Mouse (Mus musculus) G1E (cell line): ENCODE data around the gene Sfxn5. TPM values are rescaled to one million over a fixed set of nuclear protein-coding genes. Genes with fewer than 3 reads are reported as not detected.

Experiments used
- ATAC-seq: 2 replicates; pipeline ENCODE4 v1.8.0; 2016; ENCODE audit warnings: mild to moderate bottlenecking; ENCODE audit not compliant: insufficient number of reproducible peaks, poor library complexity, low FRiP score, severe bottlenecking; ENCODE audit errors: extremely low read depth
- DNase-seq: peaks from one replicate; pipeline ENCODE4 v3.0.0; 2012; ENCODE audit warnings: low spot score
- H3K27me3 ChIP-seq: 2 replicates; pipeline ENCODE4 v1.6.1; 2012; ENCODE audit warnings: mild to moderate bottlenecking, low read length, inconsistent platforms; ENCODE audit not compliant: insufficient read depth
- H3K36me3 ChIP-seq: replicated peaks from 2 replicates; pipeline ENCODE3; 2012; ENCODE audit warnings: mild to moderate bottlenecking, inconsistent platforms
- H3K4me1 ChIP-seq: 2 replicates; pipeline ENCODE4 v1.6.1; 2012; ENCODE audit warnings: low read depth, low read length, inconsistent platforms, mixed read lengths; ENCODE audit not compliant: insufficient read depth
- H3K4me3 ChIP-seq: 2 replicates; pipeline ENCODE4 v1.5.1; 2012; ENCODE audit warnings: low read depth, mild to moderate bottlenecking, inconsistent platforms, low read length, moderate library complexity, mixed read lengths
- H3K9me3 ChIP-seq: replicated peaks from 2 replicates; pipeline ENCODE4 v1.6.1; 2012; ENCODE audit warnings: inconsistent platforms
- CTCF ChIP-seq: IDR thresholded peaks from 2 replicates; pipeline ENCODE4 v1.5.1; 2012; ENCODE audit warnings: low read depth, low read length, inconsistent platforms, mixed read lengths
- GATA1 ChIP-seq: IDR thresholded peaks from 2 replicates; pipeline ENCODE4 v1.6.1; 2012; ENCODE audit warnings: borderline replicate concordance, low read length, inconsistent platforms, mixed read lengths
- GATA2 ChIP-seq: IDR thresholded peaks from 2 replicates; pipeline ENCODE4 v1.6.1; 2012; ENCODE audit warnings: low read depth, low read length, inconsistent platforms, borderline replicate concordance
- POLR2AphosphoS5 ChIP-seq: IDR thresholded peaks from 2 replicates; pipeline ENCODE4 v1.6.1; 2012; ENCODE audit warnings: low read depth, low read length, inconsistent platforms; ENCODE audit not compliant: insufficient replicate concordance
- TAL1 ChIP-seq: conservative IDR thresholded peaks from 2 replicates; pipeline ENCODE4 v1.6.1; 2012; ENCODE audit warnings: low read depth, low read length, inconsistent platforms, mixed read lengths
- polyA plus RNA-seq: library from polyadenylated mRNA; stranded (reverse); fragments of >175 nt; gene quantifications from 2 replicates; pipeline ENCODE4 v1.2.3, GENCODE M21; 2012
- total RNA-seq, 2 experiments: library from RNA; stranded (forward) in 1 of 2; stranded (reverse) in 1 of 2; fragments of 200-1000 nt in 1 of 2; fragments of >200 nt in 1 of 2; fragmentation: Nextera tagmentation in 1 of 2; gene quantifications; 2 replicates each; pipeline ENCODE4 v1.2.3; 2014 to 2017

Gene Sfxn5
- total and polyA plus RNA-seq, 3 experiments: 0.04 to 0.38 TPM; not detected in 1

GRCm38 (mm10) chr6:85227520-85227919, 105.7 kb downstream of the Sfxn5 start:
- Histone ChIP-seq H3K36me3 (no peaks in the 10 kb centered on the region), H3K4me3 (no peak overlapping the region), H3K4me1 (no peaks in the 10 kb centered on the region), H3K9me3 (no peaks in the 10 kb centered on the region), H3K27me3 (peaks cover 9% of the 10 kb centered on the region)
- ATAC-seq (no peak), DNase-seq (no peak)
- TF ChIP-seq POLR2AphosphoS5: no peak
- TF ChIP-seq TAL1: no peak
- no peak for TF ChIP-seq GATA1
- no peak for TF ChIP-seq GATA2
- TF ChIP-seq CTCF: no peak

DNA sequence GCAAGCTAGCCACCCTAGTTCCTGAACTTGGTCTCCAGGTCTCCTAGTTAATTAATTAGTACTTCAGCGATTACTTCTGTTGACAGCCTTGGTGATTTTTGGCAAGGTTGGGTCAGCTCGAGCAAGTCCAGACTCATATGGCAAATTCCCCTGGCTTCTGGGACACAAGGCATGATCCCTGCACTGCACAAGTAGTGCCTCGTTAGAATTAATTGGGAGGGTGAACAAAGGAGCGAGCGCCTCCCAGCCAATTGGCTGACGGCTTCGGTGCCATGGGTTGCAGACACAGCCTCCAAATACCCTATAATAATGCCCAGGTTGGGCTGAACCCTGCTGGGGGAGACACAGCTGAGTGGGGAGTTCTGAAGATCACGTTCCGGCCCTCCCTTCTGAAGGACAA, 106.7 kb downstream of the Sfxn5 start:
- no peak overlapping the region for H3K4me3 ChIP-seq
- no peaks in the 10 kb centered on the region for H3K4me1 ChIP-seq
- no peaks in the 10 kb centered on the region for H3K36me3 ChIP-seq
- no peak for TF ChIP-seq GATA1
- no peak for TF ChIP-seq GATA2
- TF ChIP-seq CTCF: no peak
- TF ChIP-seq TAL1: no peak
- no peak for TF ChIP-seq POLR2AphosphoS5
- ATAC-seq: no peak
- no peak for DNase-seq
- H3K27me3 ChIP-seq: peaks cover 10% of the 10 kb centered on the region
- H3K9me3 ChIP-seq: no peaks in the 10 kb centered on the region

- no peak for ATAC-seq
- Histone ChIP-seq H3K9me3 (no peaks in the 10 kb centered on the region), H3K4me1 (no peaks in the 10 kb centered on the region), H3K36me3 (no peaks in the 10 kb centered on the region), H3K27me3 (peaks cover 14% of the 10 kb centered on the region; the same call in 1 of the 2 replicates), H3K4me3 (no peak overlapping the region)
- no peak for TF ChIP-seq POLR2AphosphoS5
- TF ChIP-seq CTCF: no peak
- TF ChIP-seq TAL1: no peak
- no peak for TF ChIP-seq GATA1
- no peak for TF ChIP-seq GATA2
- DNase-seq: no peak
These were observed 108.8 kb downstream of the Sfxn5 start for GRCm38 (mm10) chr6:85224442-85224891.

DNA sequence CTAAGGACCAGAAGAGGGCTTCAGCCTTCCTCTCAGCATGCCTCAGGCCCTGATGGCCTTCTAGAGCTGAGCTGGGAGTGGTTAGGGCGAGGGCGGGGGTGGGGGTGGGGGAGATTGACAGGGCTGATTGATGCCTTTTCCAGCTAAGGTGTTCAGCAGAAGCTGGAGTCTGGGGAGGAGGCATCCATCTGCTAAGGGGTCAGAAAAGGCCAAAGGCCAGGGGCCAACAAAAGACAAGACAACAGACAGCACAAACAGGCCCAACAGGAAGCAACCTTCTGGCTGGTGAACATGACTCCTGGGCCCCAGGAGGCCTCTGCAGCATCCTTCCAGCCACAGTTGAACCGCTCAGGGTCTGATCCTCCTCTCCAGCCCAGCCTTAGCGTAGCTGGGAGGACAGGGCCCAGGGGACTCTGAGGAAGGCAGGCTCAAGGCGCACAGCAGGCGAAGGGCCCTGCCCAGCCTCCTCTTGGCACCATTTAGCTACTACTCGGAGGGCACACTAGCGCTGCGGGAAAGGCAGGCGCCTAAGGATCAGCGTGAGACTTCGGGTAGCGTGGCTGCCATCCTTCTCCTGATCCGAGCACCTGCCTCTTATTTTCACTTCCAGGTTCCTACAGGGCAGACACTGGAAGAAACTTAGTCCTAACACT, 109.6 kb downstream of the Sfxn5 start:
- no peaks in the 10 kb centered on the region for H3K4me1 ChIP-seq
- TF ChIP-seq GATA1: no peak
- TF ChIP-seq GATA2: no peak
- TF ChIP-seq TAL1: no peak
- no peak for TF ChIP-seq CTCF
- TF ChIP-seq POLR2AphosphoS5: no peak

DNA sequence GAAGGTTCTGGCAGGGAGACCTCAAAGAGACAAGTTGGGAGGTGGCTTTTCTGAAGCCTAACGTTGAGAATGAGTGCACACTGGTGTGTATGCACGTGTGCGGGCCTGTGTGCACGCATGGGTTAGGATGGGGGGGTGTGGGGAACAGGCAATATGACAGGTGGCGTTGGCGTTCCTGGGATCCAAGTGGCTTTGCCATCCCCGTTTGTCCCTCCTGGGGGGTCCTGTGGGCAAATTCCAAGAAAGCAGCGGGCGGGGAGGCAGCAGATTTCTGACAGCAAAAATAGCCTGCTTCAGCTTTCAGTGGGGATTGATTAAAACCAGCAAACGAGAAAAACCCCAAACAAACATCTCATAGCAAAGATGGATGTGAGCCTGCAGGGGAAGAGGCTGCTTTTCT, 110.7 kb downstream of the Sfxn5 start:
- TF ChIP-seq GATA1 (no peak), POLR2AphosphoS5 (no peak), GATA2 (no peak), CTCF (no peak), TAL1 (no peak)
- no peak overlapping the region for H3K4me3 ChIP-seq
- no peaks in the 10 kb centered on the region for H3K9me3 ChIP-seq
- no peak for DNase-seq
- no peak for ATAC-seq
- H3K27me3 ChIP-seq: peaks cover 18% of the 10 kb centered on the region
- no peaks in the 10 kb centered on the region for H3K36me3 ChIP-seq
- H3K4me1 ChIP-seq: no peaks in the 10 kb centered on the region

More for the DNA sequence above, 109.6 kb downstream of the Sfxn5 start:
- no peaks in the 10 kb centered on the region for H3K36me3 ChIP-seq
- no peak for ATAC-seq
- no peak overlapping the region for H3K4me3 ChIP-seq
- H3K27me3 ChIP-seq: peaks cover 14% of the 10 kb centered on the region; the same call in 1 of the 2 replicates
- no peaks in the 10 kb centered on the region for H3K9me3 ChIP-seq
- no peak for DNase-seq

GRCm38 (mm10) chr6:85220917-85221316, 112.3 kb downstream of the Sfxn5 start:
- no peaks in the 10 kb centered on the region for H3K36me3 ChIP-seq
- H3K4me3 ChIP-seq: no peak overlapping the region
- ATAC-seq (no peak), DNase-seq (no peak)
- TF ChIP-seq GATA1: no peak
- TF ChIP-seq POLR2AphosphoS5: no peak
- TF ChIP-seq TAL1: no peak
- TF ChIP-seq GATA2: no peak
- TF ChIP-seq CTCF: no peak
- H3K27me3 ChIP-seq: peaks cover 18% of the 10 kb centered on the region
- H3K4me1 ChIP-seq: no peaks in the 10 kb centered on the region
- no peaks in the 10 kb centered on the region for H3K9me3 ChIP-seq

DNA sequence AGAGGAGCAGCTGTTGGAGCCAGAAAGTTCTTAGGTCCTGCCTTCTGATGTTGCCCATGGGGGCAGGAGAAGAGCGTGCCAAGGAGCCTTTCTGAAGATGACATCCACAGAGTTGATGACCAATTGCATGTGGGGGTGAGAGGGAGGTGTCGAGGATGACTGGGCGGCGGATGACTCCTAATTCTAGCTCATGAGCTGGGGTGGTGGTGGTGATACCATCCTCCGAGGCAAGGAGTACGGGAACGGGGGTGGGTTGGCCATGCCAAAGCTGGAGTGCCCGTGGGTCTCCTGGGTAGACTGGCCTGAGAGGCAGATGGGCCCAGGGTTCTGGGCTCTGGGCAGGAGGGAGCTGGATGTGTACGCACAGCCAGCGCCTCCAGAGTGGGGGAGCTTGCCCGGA, 113.5 kb downstream of the Sfxn5 start:
- TF ChIP-seq GATA1: no peak
- no peak for TF ChIP-seq CTCF
- TF ChIP-seq TAL1: no peak
- no peak for TF ChIP-seq POLR2AphosphoS5
- no peak for TF ChIP-seq GATA2
- Histone ChIP-seq H3K36me3 (no peaks in the 10 kb centered on the region), H3K4me1 (no peaks in the 10 kb centered on the region), H3K27me3 (peaks cover 18% of the 10 kb centered on the region), H3K9me3 (no peaks in the 10 kb centered on the region), H3K4me3 (no peak overlapping the region)
- no peak for DNase-seq
- no peak for ATAC-seq
